19 mouse cellular contexts compared by ENCODE assay signal in the genomic region with DNA sequence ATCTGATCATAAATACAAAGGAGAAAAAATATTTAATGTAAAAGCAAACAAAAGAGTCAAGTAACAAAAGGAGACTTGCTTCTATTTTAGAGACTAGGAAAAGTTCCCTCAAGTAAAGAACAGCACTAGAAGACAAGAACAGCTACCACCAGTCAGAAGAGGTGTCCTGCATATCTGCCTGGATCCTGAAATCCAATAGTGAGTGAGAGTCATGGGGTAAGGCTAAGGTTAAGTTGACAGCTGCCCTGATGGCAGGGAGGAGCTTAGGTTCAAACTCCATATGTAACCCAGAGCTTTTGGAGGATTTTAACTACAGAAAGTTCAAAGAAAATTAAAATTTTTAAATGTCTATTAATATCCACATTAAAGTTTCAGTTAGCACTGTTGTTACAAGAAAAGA. TPM values are rescaled to one million over a fixed set of nuclear protein-coding genes. Genes with fewer than 3 reads are reported as not detected.
A peak's percentile ranks its signal among the peaks of the same experiment; 100 is the strongest.
DNase-seq lines count a peak whose midpoint lies in the region; ATAC-seq lines count a peak whose summit lies in the region.
"Had no signal": no experiment of that assay in that cellular context is flagged by ENCODE, and none has a peak within 500 bp of the region (broad histone marks: within the 10 kb centered on the region; RNA-seq: fewer than 3 reads in every experiment).

No protein-coding gene starts in this region.

- H3K4me2 ChIP-seq in hindbrain, embryonic 14.5 days (replicated peaks): 0 out of 2 replicates have a peak overlapping the region, but pooled peaks have one; percentile 94
- H3K4me2 ChIP-seq in hindbrain, embryonic 11.5 days (replicated peaks; ENCODE audit: low read depth, low read length): no peak overlapping the region
- H3K4me2 ChIP-seq in neural tube, embryonic 13.5 days: 0 out of 2 replicates have a peak overlapping the region, but pooled peaks have one; percentile 73

- no peak overlapping the region for H3K4me3 ChIP-seq in hindbrain, embryonic 14.5 days (replicated peaks; ENCODE audit: low read length)
- H3K4me3 ChIP-seq in hindbrain, embryonic 11.5 days (ENCODE audit: low read depth, low read length): no peak overlapping the region
- no peak overlapping the region for H3K4me3 ChIP-seq in neural tube, embryonic 13.5 days
- H3K4me3 ChIP-seq: forebrain, embryonic 12.5 days; heart, embryonic 12.5 days; midbrain, embryonic 12.5 days had no signal

- no peak for ATAC-seq in hindbrain, embryonic 14.5 days (ENCODE audit: low FRiP score)
- ATAC-seq in hindbrain, embryonic 11.5 days (ENCODE audit: low FRiP score): no peak
- no peak for ATAC-seq in neural tube, embryonic 13.5 days (ENCODE audit: low read depth)
- ATAC-seq: CD4-positive, CD25-positive, alpha-beta regulatory T cell, adult 4 months; inflammation-experienced regulatory T-cells, adult 6 months had no signal

- no peak overlapping the region for H3K9ac ChIP-seq in hindbrain, embryonic 14.5 days
- H3K9ac ChIP-seq in hindbrain, embryonic 11.5 days (ENCODE audit: low read depth, low read length): no peak overlapping the region
- no peak overlapping the region for H3K9ac ChIP-seq in neural tube, embryonic 13.5 days
- H3K9ac ChIP-seq: forebrain, embryonic 12.5 days; heart, embryonic 12.5 days; midbrain, embryonic 12.5 days had no signal

- no peak overlapping the region for H3K27ac ChIP-seq in hindbrain, embryonic 14.5 days
- H3K27ac ChIP-seq in hindbrain, embryonic 11.5 days (ENCODE audit: low read depth, low read length): no peak overlapping the region
- no peak overlapping the region for H3K27ac ChIP-seq in neural tube, embryonic 13.5 days (replicated peaks)
- H3K27ac ChIP-seq: forebrain, embryonic 12.5 days; midbrain, embryonic 12.5 days had no signal

- H3K36me3 ChIP-seq in hindbrain, embryonic 14.5 days (replicated peaks; ENCODE audit: control insufficient read depth, insufficient read depth): no peaks in the 10 kb centered on the region
- H3K36me3 ChIP-seq in hindbrain, embryonic 11.5 days (ENCODE audit: control insufficient read depth, insufficient read depth, low read length): no peaks in the 10 kb centered on the region
- H3K36me3 ChIP-seq in neural tube, embryonic 13.5 days: no peaks in the 10 kb centered on the region
- H3K36me3 ChIP-seq: forebrain, embryonic 12.5 days; heart, embryonic 12.5 days; midbrain, embryonic 12.5 days had no signal

- no peak for DNase-seq in hindbrain, embryonic 14.5 days (ENCODE audit: low spot score)
- DNase-seq in hindbrain, embryonic 11.5 days (ENCODE audit: low spot score): no peak
- no peak for DNase-seq in neural tube, embryonic 10.5 days (ENCODE audit: extremely low spot score, low spot score)
- DNase-seq in ZHBTc4 (ENCODE audit: low read depth, low spot score): peak; percentile 32
- no peak for DNase-seq in right cerebral cortex, postnatal 36 days (ENCODE audit: low spot score in 2 of 2)
- no peak for DNase-seq in left cerebral cortex, postnatal 10 days (ENCODE audit: extremely low spot score in 1 of 2, low spot score in 2 of 2)
- DNase-seq: cerebellum, adult 2 months; heart, postnatal 4 days; kidney, adult 8-10 months; kidney, postnatal 4 days; left cerebral cortex, postnatal 4 days; lung, adult 18-20 months; lung, postnatal 36 days had no signal

- intact Hi-C loops in left cerebral cortex, postnatal 10 days (cut with DNase I): no loop called here

- peaks cover 20% of the 10 kb centered on the region for H3K4me1 ChIP-seq in hindbrain, embryonic 14.5 days (replicated peaks; ENCODE audit: control insufficient read depth, insufficient read depth, low read length)
- H3K4me1 ChIP-seq in hindbrain, embryonic 11.5 days (replicated peaks; ENCODE audit: control insufficient read depth, insufficient read depth, low read length): peaks cover 2% of the 10 kb centered on the region
- H3K4me1 ChIP-seq in neural tube, embryonic 13.5 days (replicated peaks): peaks cover 34% of the 10 kb centered on the region

- no peaks in the 10 kb centered on the region for H3K9me3 ChIP-seq in hindbrain, embryonic 14.5 days (ENCODE audit: control insufficient read depth, low read length)
- H3K9me3 ChIP-seq in hindbrain, embryonic 11.5 days (ENCODE audit: control insufficient read depth, low read length): no peaks in the 10 kb centered on the region
- H3K9me3 ChIP-seq in neural tube, embryonic 13.5 days: no peaks in the 10 kb centered on the region
- H3K9me3 ChIP-seq: forebrain, embryonic 12.5 days; heart, embryonic 12.5 days; midbrain, embryonic 12.5 days had no signal

- H3K27me3 ChIP-seq in hindbrain, embryonic 14.5 days (ENCODE audit: control insufficient read depth, insufficient read depth, low read length): no peaks in the 10 kb centered on the region
- no peaks in the 10 kb centered on the region for H3K27me3 ChIP-seq in hindbrain, embryonic 11.5 days (ENCODE audit: control insufficient read depth, insufficient read depth, low read length)
- H3K27me3 ChIP-seq in neural tube, embryonic 13.5 days: no peaks in the 10 kb centered on the region
- H3K27me3 ChIP-seq: forebrain, embryonic 12.5 days; heart, embryonic 12.5 days; midbrain, embryonic 12.5 days had no signal

RNA-seq across cellular contexts. Expression of gene Rev1, which starts 2.6 kb away (rescaled TPM):
- polyA plus RNA-seq in hindbrain, embryonic 14.5 days (2014; fragmentation: Nextera tagmentation; extraction: Ambion mirVana): 31.1 and 32.6 TPM in 2 replicates
- polyA plus RNA-seq in hindbrain, embryonic 11.5 days (2014; fragmentation: Nextera tagmentation; extraction: Ambion mirVana): 26.7 and 36.8 TPM in 2 replicates
- 33.7 and 46.4 TPM in 2 replicates for polyA plus RNA-seq in neural tube, embryonic 13.5 days (2015; fragmentation: Nextera tagmentation; extraction: Ambion mirVana)
- 10 to 100 TPM; 37.9 to 38.9 TPM for total RNA-seq in left cerebral cortex, postnatal 10 days (2021)
